Mouse (Mus musculus) gastrocnemius, postnatal 25 days (tissue): Measurements from ENCODE around the gene Rex1bd. TPM values are rescaled to one million over a fixed set of nuclear protein-coding genes. Genes with fewer than 3 reads are reported as not detected.
A peak's percentile ranks its signal among the peaks of the same experiment; 100 is the strongest.

Experiments used
- DNase-seq: peaks from one replicate; pipeline ENCODE4 v3.0.0; 2022
- total RNA-seq, 2 experiments: library from RNA; stranded (reverse); gene quantifications; 1 replicate in 1 of 2; 2 replicates in 1 of 2; pipeline ENCODE4 v1.2.3; 2021

The Rex1bd gene
- total RNA-seq, 2 experiments from 2014 or later = 112 to 120 TPM

DNA sequence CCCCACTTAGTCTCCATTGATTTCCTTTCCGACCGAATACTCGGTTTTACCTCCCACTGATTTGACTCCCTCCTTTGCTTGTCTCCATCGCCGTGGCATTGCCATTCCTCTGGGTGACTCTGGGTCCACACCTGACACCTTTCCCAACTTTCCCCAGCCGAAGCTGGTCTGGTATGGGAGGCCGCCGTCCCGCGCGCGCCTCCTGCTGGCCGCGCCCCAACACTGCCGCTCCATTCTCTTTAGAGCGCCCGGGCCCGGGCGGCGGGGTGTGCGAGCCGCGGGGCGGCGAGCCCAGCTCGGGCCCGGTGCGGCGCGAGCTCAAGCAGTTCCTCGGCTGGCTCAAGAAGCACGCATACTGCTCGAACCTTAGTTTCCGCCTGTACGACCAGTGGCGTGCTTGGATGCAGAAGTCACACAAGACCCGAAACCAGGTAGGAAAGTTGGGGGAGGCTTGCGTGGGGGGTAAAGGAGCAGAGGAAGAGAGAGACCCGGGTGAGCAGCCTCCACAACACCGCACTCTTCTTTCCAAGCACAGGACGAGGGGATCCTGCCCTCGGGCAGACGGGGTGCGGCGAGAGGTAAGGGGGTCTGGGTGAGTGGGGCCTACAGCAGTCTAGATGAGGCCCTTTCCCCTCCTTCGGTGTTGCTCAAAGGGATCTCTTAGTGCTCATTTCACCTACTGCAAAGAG lies 3.3 kb downstream of the Rex1bd start:
- DNase-seq = peak; percentile 62

DNA sequence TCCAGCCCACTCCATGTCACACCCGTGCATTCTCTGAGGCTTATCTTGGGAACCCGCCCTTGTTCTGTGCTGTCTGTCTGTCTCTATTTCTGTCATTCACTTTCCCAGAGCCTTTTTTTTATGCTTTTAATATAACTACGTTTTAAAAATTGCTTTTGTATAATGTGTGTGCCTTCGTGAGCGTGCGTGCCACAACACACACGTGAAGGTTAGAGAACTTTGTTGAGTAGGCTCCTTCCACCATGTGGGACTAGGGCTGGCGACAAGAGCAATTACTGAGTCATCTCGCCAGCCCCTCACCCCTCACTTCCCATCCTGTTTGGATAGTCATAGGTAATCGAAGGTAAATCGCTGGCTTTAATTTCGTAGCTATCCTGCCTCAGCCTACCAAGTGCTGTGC lies 4.0 kb downstream of the Rex1bd start:
- DNase-seq = no peak

DNA sequence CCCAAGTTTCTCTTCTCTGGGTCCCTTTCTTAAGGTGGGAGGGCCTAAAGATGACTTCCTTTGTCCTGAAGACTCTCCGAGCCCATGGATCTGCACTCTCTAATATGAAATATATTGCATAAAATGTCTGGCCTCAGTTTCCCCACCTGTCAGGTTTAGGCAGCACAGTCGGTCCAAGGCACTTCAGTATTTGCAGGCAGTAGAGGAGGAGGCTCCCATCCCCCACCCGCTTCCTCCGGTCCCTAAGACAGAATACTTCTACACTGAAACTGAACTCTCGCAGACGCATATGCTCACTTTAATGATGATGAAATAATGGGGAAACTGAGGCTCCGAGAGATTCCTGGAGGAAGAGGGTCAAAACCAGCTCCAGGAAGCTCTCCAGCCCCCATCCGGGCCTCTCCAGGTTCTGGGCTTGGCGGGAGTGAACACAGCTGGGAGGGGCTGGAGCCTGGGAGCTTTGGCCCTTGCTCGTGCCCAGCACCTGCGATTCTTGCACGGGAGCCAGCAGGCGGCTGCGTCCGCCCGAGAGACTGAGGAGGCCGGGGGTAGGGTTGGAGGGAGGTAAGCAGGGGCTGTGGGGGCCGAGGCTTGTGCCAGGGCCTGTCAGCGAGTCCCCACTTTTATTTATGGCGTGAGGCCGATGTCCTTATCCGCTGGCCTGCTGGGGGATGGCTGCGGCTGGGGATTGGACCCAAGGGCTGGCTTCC lies 4.6 kb downstream of the Rex1bd start:
- DNase-seq = peak; percentile 75

DNA sequence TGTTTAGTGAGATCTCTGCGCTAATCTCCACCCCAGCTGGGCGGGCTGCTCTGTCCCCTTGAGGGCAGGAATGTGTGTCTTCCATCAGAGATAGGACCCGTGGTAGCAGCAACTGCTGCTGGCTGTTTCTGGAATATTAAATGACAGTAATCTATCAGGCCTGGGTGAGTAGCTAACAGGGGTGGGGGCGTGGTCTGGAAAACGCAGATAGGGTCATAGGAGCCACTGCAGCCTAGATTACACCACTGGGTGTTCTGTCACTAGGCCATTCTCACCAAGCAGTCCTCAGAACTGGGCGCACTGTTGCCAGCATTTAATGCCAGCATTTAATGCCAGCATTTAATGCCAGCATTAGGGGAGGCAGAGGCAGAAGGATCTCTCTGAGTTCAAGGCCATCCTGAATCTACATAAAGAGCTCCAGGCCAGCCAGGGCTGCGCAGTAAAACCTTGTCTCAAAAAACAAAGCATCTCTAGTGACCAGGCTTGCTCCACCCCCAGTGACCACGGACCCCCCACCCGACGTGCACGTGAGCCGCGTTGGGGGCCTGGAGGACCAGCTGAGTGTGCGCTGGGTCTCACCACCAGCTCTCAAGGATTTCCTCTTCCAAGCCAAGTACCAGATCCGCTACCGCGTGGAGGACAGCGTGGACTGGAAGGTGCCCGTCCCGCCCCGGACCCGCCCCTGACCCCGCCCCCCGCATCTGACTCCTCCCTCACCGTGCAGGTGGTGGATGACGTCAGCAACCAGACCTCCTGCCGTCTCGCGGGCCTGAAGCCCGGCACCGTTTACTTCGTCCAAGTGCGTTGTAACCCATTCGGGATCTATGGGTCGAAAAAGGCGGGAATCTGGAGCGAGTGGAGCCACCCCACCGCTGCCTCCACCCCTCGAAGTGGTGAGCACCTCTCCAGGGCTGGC lies 5.9 kb downstream of the Rex1bd start:
- no peak for DNase-seq

DNA sequence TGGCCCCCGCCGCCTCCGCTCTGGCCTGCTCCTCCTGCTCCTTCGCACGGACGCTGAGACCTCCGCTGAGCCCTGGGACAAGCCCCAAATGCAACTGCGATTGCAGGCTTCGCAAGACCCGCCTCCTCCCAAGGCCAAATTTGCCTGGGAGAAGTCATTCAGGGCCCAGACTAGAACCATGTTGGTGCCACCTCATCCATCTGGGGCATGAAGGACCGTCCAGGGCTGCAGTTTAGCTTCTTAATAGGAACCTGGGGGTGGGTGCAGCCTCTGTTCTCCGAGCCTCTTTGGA lies 10.8 kb downstream of the Rex1bd start:
- no peak for DNase-seq

DNA sequence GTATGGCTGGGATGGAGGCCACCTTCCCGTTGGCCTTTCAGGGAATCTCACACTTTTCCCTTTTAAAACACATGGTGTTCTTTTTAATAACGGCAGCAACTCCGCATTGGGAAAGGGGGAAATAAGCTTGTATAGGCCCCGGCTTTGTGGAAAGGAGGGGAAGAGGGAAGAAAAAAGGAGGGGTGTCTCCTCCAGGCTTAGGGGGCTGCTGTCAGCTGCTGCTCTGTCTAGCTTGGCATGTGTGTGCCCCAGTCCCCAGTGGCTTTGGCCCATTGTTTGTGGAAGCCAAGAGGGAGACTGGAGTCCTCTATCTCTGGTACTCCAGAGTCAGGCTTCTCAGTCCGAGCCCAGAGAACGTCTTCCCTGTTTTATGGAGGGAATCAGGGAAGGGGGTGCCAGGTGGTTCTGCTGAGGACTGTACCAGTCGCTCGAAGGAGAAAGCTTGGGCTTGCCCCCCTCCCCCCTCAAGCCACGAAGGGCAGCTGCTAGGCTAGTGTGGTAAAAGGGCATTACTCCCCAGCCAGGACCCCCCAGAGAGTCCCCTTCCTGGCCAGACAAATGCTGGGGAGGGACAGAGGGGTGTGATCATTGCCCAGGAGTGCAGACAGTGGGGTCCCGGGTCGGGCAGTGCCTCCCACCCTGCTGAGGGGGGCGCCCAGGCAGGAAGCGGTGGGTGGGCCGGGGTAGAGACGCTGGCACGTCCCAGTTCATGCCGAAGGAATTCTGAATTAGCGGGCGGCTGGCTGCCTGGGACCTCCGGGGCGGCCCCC lies 11.4 kb downstream of the Rex1bd start:
- DNase-seq = no peak

DNA sequence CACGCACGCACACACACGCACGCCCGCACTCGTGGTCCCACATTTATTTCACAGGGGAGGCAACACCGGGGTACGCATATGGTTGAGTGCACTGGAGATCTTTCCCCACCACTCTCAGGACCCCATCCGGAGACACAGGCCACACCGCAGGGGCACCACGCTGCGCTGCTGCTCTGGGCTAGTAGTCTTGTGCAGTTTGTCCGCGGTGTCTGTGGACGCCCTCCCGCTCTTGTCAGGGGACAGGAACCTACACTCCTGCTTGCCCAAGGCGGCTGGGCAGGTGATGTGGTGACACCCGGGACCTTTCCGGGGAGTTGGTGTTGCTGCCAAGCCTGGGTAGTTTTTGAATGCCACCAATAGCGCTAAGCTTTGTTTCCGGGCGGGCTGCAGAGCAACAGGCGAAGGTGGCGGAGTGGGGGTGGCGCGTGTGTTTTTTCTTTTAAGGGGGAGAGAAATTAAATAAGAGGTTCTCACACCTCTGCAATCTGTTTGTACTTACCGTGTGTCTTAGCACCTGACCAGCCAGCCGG lies 12.1 kb downstream of the Rex1bd start:
- no peak for DNase-seq

DNA sequence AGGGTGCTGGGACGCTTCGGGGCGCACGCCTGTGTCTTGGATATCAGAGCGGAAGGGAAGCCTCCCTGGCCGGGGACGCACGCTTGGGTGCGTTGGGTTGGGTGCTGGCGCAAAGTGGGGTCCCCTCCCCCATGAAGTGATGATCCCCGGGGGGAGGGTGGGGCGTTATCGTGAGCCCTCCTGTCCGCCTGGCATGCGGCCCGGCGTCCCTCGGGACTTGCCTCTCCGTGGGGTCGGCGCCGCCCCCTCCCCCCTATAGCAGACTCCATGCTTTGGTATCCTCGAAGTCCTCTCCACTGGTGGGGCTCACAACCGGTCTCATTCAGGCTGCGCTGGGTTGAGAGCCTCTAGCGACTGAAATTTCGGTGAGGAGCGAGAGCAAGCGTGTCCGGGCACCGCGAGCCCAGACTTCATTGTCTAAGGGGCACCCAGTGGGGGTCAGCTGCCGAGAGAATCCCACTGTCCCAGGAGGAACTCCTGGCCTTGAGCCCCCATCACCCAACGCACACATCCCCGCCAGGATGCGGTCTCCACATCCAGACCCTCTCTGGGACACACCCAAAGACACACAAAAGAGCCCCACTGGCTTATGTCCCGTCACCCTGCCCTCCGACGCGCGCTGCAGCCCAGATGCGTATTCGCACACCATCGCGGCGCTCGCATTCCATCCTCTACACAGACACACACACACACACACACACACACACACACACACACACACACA lies 12.7 kb downstream of the Rex1bd start:
- DNase-seq = no peak

DNA sequence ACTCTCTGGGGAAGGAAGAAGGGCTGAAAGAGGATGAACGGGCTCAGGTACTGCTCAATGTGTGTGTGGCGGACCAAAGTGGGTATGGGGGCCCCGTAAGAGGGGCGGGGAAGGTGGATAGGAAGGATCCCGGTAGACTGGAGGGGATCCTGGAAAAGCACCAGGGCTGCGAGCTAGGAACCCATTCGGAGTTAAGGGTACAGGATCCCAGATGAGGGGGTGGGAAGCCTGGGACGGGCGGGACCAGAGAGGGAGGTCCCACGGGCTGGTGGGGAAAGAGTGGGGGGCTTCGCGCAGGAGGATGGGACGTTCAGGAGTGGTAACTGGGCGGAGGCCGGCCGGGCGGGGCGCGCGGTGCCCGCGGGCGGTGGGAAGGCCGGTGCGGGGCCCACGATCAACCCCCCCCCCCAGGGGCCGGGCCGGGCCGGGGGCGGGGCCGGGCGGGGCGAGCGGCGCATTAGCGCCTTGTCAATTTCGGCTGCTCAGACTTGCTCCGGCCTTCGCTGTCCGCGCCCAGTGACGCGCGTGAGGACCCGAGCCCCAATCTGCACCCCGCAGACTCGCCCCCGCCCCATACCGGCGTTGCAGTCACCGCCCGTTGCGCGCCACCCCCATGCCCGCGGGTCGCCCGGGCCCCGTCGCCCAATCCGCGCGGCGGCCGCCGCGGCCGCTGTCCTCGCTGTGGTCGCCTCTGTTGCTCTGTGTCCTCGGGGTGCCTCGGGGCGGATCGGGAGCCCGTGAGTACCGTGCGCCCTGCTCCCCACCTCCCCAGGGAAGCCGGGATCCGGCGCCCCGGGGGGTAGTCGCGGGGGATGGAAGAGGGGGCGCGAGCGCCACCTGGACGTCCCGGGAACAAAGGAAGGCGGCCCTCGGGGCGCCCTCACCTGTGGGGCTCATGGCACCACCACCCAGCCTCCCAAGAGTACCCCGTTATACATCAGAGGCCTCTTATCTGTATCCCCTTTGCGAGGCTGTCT lies 13.6 kb downstream of the Rex1bd start, which contains the start of gene Crlf1:
TSS of gene Crlf1 (plus strand) at position 495 of the 977 bp plus-strand sequence.
- no peak for DNase-seq

DNA sequence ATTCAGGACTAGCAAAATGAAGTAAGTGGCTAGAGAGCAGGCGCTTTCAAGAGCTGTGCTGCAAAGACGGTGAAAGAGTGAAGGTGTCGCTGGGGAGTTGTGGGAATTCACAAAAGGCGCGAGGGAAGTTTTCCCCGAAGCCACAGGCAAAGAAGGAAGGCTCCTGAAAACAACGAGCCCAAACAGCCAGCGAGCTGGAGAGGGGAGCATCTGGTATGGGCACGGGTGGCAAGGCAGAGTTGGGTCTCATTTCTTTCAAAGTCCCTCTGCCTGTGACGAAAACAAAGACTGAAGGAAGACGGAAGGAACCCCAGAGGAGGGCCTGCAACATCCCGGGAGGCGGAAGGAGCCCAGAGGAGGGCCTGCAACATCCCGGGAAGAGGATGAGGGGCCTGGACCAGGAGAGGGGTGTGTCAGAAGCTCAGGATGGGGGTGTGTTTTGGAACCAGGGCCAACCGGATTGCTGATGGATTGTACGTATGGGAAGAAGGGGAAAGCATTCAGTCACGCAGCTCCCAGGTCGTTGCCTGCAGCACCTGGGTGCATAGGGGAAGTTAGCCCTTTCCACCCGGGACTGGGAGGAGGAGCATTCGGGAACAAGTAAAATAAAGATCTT lies 15.6 kb downstream of the Rex1bd start:
- no peak for DNase-seq

DNA sequence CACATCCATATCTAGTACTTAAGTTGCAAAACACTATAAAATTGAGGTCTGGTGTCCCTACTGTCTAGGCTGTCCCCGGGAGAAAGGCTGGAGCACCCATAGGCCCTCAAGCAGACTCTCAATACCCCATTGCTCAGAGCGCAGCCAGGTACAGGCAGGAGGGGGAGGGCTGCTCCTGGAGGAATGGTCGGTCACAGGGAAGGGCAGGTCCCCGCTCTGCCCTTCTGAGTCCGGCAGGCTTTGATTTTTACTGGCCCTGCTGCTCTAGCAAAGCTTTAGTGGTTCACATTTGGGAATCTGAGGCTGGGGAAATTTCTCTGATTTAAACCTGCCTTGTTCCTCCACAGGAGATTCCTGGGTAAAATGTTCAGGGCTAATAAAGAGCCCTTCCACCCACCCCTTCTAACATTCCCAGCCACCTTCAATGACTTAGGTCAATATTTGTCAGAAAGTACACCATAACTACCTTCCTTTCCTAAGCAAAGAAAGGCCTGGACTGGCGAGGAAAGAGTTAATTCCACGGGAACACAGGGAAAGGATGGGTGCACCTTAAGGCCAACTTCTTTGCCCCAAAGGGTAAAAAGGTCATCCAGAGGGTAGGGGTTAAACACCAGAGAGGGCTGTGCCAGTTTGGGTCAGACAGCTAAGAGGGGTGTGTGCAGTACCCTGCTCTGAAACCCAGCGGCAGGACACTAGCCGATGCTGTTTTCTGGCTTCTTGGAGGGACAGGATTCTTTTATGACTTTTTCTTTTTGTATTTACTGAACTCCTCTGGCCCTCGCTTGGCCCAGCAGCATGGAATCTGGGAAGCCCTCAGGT lies 16.3 kb downstream of the Rex1bd start:
- no peak for DNase-seq

DNA sequence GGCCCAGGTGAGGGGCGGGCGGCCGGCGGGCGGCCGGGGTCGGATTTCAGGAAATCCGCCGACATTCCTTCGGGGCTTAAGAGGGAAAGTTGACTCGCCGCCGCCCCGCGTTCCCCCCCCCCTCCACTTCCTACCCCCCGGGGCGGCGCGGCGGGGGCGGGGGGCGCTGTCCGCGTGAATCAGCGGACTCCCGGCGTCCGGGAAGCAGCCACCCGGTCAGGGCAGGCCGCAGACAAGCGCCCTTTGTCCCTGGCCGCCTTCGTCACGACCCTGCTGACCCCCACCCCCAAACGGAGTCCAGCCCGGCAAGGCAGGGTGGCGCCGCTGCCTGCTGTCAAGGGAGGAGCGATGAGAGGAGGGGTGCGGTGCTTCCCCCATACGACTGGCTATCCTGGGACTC lies 17.0 kb downstream of the Rex1bd start:
- DNase-seq = no peak

DNA sequence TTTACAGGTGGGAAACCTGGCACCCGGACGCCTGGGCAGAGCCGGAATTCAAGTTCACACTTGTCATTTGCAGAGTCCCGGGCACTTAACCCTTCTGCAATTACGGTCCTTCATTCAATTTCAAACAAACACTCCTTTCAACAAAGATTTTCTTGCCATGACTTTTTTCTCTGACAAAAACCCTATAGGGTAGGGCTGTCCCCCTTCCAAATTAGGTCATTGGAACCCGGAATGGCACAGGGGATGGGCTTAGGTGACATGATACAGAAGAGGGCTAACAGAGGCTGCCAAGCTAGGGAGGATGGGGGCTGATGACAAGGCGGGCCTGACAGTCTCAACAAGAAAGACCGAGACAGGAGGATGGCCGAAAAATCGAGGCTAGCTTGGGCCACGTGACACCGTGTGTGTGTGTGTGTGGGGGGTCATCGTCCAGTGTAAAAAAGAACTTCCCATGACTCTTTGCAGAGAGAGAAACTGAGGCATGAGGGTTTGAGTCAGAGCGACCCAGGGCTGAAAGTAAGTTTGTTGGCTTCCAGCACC lies 17.6 kb downstream of the Rex1bd start:
- no peak for DNase-seq

DNA sequence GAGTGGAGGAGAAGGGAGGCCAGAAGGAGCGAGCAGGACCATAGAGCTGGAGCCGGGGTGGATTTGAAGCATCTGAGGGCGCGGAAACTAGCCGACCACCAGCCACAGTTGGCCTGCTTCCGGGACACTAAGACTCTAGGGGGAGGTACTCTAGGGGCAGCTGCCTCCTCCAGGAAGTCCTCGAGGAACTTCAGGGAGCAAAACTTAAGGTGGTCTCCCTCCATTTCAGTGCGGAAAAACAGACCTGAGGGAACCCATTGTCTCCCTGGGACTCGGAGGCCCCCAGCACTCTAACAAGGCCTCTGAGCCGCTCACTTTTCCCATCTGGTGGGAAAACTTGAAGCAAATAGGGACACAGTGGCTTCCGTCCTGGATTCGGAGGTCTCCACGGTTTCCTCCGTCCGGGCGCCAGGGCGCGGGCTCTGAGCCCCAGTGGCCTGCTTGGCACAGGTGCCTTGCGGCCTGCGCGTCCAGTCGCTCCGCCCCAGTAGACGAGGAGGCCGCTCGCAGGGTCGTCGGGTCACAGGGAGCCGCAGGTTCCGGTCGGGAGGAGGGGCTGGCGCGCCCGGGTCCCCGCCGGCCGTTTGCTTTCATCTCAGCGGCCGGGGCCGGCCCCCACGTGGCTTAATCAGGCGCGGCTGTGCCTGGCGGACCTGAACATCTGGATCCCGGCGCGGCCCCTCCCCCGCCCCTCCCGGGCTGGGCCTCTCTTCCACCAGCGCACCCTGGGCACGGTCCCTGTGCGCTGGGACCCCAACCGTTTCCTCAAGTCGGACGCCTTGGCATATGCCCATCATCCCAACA lies 18.4 kb downstream of the Rex1bd start:
- DNase-seq = no peak

DNA sequence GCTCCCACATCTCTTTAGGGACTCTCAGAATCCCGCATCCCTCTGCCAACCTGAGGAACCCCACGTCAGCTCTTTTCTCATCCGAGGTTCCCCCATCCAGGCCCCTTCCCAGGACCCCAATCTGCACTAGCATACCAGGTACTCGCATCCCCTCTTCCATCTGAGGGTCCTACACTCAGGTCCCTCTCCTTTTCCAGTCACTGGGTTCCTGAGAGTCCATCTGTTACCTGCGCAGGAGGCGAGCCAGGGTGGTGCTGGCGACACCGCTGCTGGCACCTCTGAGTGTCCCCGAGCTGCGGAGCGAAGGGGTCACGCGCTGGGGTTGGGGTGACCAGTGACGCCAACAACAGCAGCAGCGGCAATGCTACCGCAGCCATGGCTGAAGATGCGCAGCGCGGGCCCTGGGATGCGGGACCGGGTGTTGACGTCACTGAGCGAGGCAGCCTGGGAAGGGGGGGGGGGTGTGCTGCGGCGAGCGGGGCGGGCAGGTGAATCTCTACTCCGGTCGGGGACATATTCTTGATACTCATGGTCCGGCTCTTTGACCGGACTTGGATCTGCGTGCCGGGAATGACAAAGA lies 19.5 kb downstream of the Rex1bd start, which contains the start of gene Tmem59l:
TSS of gene Tmem59l (minus strand) at position 418 of the 580 bp plus-strand sequence.
- no peak for DNase-seq

DNA sequence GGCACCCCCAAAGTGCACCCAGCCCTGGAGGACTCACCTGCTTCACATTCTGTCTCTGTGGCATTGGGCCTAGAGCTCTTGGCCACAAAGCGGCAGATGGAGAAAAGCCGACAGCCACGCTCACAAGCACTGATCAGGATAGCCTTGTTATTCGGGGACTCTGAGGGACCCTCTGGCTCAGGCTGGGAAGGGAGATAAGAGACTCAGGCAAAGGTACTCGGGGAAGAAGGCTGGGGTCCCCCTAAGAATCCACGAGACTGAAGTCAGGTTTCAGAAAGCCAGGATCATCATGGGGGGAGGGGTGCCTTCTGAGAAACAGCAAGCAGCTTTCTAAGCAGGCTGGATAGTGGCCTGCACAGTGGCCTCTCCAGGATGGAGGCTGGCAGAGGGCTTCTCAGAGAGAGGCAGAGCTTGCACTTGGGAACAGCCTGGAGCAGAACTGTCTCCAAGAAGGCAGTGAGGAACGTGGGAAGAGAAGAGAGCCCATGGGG lies 20.3 kb downstream of the Rex1bd start:
- DNase-seq = no peak

DNA sequence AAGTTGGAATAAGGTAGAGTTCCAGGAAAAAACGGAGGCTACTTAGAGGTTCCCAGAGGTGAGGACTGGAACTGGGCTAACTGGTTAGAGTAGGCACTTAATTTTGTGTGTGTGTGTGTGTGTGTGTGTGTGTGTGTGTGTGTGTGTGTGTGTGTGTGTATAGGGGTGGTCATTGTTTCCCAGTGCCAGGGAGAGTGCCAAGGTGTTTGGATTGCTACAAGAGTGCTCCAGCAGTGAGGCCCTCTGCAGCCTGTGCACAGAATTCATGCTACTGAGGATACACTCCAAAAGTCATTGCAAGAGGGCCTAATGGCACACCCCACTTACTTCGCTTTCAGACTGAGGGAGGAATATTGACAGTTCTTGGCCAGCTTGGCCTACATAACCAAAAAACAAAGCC lies 23.6 kb downstream of the Rex1bd start:
- DNase-seq = no peak
